8 mouse cellular contexts compared by ENCODE assay signal in genomic region chr3:136871772-136872532, GRCm38 (mm10).
DNase-seq lines count a peak whose midpoint lies in the region; ATAC-seq and TF ChIP-seq lines count a peak whose summit lies in the region.

No protein-coding gene starts in this region.

- H3K4me2 ChIP-seq in midbrain, embryonic 13.5 days (replicated peaks), result no peak overlapping the region
- H3K4me2 ChIP-seq in neural tube, embryonic 14.5 days (ENCODE audit: low read depth, low read length), result no peak overlapping the region

- no peak overlapping the region for H3K9ac ChIP-seq in midbrain, embryonic 13.5 days (replicated peaks)
- H3K9ac ChIP-seq in neural tube, embryonic 14.5 days (replicated peaks; ENCODE audit: low read depth, low read length), result no peak overlapping the region

- peak; percentile 57; the same call in 1 of the 2 replicates for ATAC-seq in midbrain, embryonic 13.5 days
- ATAC-seq in neural tube, embryonic 14.5 days (ENCODE audit: low read depth), result peak; percentile 62

- no peak overlapping the region for H3K4me3 ChIP-seq in cerebellum, adult 2 months (replicated peaks; ENCODE audit: insufficient read depth, low read depth, low read length)
- no peak overlapping the region for H3K4me3 ChIP-seq in midbrain, embryonic 13.5 days (replicated peaks)
- H3K4me3 ChIP-seq in midbrain, embryonic 10.5 days, result no peak overlapping the region
- H3K4me3 ChIP-seq in neural tube, embryonic 14.5 days (ENCODE audit: low read depth, low read length), result no peak overlapping the region

- TF ChIP-seq CTCF in cerebellum, adult 2 months (IDR thresholded peaks at IDR 0.05; ENCODE audit: borderline replicate concordance, insufficient read depth, low read depth, low read length), result no peak

- 54% methylated on average over 14 of the region's 14 CpGs for WGBS in cerebellum, adult 2 months
- 78% methylated on average over 14 of the region's 14 CpGs for WGBS in midbrain, embryonic 13.5 days
- 89% methylated on average over 14 of the region's 14 CpGs for WGBS in midbrain, embryonic 10.5 days
- WGBS in neural tube, embryonic 14.5 days, result 33% methylated on average over 14 of the region's 14 CpGs

- no peak overlapping the region for H3K27ac ChIP-seq in cerebellum, adult 2 months (ENCODE audit: insufficient read depth, low read length)
- H3K27ac ChIP-seq in midbrain, embryonic 13.5 days, result no peak overlapping the region
- H3K27ac ChIP-seq in midbrain, embryonic 10.5 days (replicated peaks), result no peak overlapping the region
- H3K27ac ChIP-seq in neural tube, embryonic 14.5 days (ENCODE audit: low read depth, low read length), result no peak overlapping the region

- H3K4me1 ChIP-seq in cerebellum, adult 2 months (ENCODE audit: control insufficient read depth, insufficient read depth, low read length), result peaks cover 24% of the 10 kb centered on the region
- H3K4me1 ChIP-seq in midbrain, embryonic 13.5 days (replicated peaks), result peaks cover 27% of the 10 kb centered on the region
- peaks cover 20% of the 10 kb centered on the region for H3K4me1 ChIP-seq in midbrain, embryonic 10.5 days
- peaks cover 10% of the 10 kb centered on the region; the same call in 1 of the 2 replicates for H3K4me1 ChIP-seq in neural tube, embryonic 14.5 days (ENCODE audit: control insufficient read depth, insufficient read depth, low read length)

- no peak for TF ChIP-seq POLR2A in cerebellum, adult 2 months (IDR thresholded peaks at IDR 0.05; ENCODE audit: borderline replicate concordance, insufficient read depth, low read length)

- H3K9me3 ChIP-seq in midbrain, embryonic 13.5 days, result no peaks in the 10 kb centered on the region
- no peaks in the 10 kb centered on the region for H3K9me3 ChIP-seq in midbrain, embryonic 10.5 days (replicated peaks)
- no peaks in the 10 kb centered on the region for H3K9me3 ChIP-seq in neural tube, embryonic 14.5 days (ENCODE audit: control insufficient read depth, low read length)

- peak; percentile 37 for DNase-seq in cerebellum, adult 2 months
- DNase-seq in cerebellum, adult 18-20 months, result no peak
- DNase-seq in midbrain, embryonic 10.5 days (ENCODE audit: low spot score), result no peak
- DNase-seq in kidney, adult 18-20 months, result peak; percentile 35
- no peak for DNase-seq in urinary bladder, postnatal 36 days (ENCODE audit: low spot score in 2 of 2)
- no peak for DNase-seq in cerebellum, postnatal 36 days

- no peaks in the 10 kb centered on the region for H3K36me3 ChIP-seq in midbrain, embryonic 13.5 days
- H3K36me3 ChIP-seq in midbrain, embryonic 10.5 days, result no peaks in the 10 kb centered on the region
- no peaks in the 10 kb centered on the region for H3K36me3 ChIP-seq in neural tube, embryonic 14.5 days (ENCODE audit: control insufficient read depth, insufficient read depth, low read length)

- H3K27me3 ChIP-seq in cerebellum, adult 2 months (ENCODE audit: control insufficient read depth, insufficient read depth, low read length), result no peaks in the 10 kb centered on the region
- H3K27me3 ChIP-seq in midbrain, embryonic 13.5 days, result no peaks in the 10 kb centered on the region
- no peaks in the 10 kb centered on the region for H3K27me3 ChIP-seq in midbrain, embryonic 10.5 days (ENCODE audit: low read depth, poor library complexity, severe bottlenecking)
- H3K27me3 ChIP-seq in neural tube, embryonic 14.5 days (ENCODE audit: control insufficient read depth, insufficient read depth, low read length), result no peaks in the 10 kb centered on the region

Comparison
In these comparisons a context has a peak if more than half of its experiments do, and no peak if none do; other contexts are left out.
1. DNase-seq: peak in cerebellum, adult 2 months (2 of 2) and kidney, adult 18-20 months (single experiment); none in cerebellum, adult 18-20 months (0 of 2), midbrain, embryonic 10.5 days (single experiment), urinary bladder, postnatal 36 days (0 of 2) and cerebellum, postnatal 36 days (0 of 2).